Mouse (Mus musculus): ENCODE results near the gene Mas1. TPM values are rescaled to one million over a fixed set of nuclear protein-coding genes. Genes with fewer than 3 reads are reported as not detected.
A peak's percentile ranks its signal among the peaks of the same experiment; 100 is the strongest.

Mas1 gene
- polyA plus RNA-seq, 1 experiment: 34.8 TPM

DNA sequence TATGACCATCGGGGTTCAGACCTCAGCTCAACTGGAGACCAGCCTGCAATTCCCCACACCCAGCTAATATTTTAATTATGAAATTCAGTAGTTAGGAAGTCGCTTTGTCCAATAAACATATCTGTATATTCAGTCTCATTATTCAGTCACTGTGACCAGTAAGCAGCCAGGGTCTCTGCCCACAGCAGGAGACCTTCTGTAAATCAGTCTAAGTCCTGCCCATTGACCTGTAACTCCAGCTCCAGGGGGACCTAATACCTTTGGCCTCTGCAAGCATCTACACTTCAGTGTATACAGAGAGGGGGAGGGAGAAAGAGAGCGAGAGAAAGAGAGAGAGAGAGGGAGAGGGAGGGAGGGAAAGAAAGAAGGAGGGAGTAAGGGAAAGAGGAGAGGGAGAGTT is 33.6 kb downstream of the Mas1 start:
- DNase-seq (ENCODE audit: extremely low spot score in 1 of 2, low spot score in 1 of 2): no peak

DNA sequence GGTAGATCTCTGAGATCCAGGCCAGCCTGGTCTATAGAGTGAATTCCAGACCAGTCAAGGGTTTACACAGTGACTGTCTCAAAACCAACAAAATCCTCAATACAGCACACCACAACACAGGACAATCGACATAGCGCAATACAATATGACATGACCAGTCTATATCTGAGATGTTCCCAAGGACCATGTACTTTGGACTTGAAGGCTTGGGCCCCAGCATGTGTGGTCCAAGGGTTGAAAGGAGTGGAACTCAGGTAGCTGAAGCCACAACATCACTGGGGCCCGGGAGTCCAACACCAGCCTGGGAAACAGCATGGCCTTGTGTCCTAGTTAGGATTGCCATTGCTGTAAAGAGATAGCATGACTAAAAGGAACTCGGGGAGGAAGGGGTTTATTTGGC is 35.3 kb downstream of the Mas1 start:
- DNase-seq (ENCODE audit: extremely low spot score in 1 of 2, low spot score in 1 of 2): no peak

DNA sequence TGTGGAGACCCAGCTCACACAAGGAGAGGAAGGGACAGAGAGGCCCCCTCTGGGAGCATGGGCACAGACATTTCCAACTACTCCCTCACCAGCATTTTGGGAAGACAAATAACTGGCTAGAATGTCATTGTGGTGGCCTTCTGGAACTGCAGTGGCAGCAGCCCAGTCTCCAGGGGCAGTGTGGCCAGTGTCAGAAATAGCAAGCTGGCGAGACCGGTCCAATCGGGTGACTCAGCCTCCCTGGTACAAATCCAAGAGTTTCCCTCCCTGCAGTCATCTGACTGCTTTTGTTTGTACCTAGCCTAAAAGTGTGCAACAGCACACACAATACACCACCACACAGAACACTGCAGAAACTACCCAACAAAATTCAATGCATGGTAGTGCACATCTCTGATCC is 35.7 kb downstream of the Mas1 start:
- no peak for DNase-seq (ENCODE audit: extremely low spot score in 1 of 2, low spot score in 1 of 2)

DNA sequence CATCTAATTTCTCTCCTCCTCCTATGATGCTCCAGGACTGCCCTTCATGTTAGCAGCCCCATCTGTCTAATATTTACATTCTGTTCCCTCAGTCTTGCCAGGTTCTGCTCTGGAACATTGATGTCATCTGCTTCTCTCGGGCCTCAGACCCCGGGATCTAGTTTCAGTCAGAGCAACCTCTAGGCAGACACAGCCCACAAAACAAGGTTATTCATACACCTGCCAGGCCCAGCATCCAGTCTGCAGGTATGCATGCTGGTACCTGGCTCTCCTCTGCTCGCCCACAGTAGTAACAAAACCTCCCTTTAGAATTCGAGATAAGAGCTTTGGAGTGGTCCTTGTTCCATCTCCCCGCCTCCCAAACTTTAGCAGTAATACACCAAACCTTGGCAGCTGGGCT is 37.6 kb downstream of the Mas1 start:
- no peak for DNase-seq (ENCODE audit: extremely low spot score in 1 of 2, low spot score in 1 of 2)

DNA sequence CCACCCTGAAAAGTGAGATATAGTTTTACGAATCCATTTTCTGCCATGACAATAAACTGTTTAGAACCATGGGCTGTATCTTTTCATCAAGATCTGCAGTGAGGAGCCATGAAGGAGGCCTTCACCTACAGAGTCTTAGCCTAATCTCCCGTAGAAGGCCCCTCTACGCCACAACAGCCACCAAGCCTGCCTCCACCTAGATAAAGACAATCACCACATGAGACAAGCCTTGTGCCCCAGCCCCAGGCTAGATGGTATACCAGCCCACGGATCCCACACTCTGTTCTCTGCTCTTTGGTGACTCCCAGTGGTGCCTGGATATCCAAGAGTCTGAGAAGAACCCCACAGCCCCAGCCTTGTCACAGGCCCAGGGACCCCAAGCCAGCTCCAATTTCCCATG is 52.1 kb downstream of the Mas1 start:
- no peak for DNase-seq (ENCODE audit: extremely low spot score in 1 of 2, low spot score in 1 of 2)

DNA sequence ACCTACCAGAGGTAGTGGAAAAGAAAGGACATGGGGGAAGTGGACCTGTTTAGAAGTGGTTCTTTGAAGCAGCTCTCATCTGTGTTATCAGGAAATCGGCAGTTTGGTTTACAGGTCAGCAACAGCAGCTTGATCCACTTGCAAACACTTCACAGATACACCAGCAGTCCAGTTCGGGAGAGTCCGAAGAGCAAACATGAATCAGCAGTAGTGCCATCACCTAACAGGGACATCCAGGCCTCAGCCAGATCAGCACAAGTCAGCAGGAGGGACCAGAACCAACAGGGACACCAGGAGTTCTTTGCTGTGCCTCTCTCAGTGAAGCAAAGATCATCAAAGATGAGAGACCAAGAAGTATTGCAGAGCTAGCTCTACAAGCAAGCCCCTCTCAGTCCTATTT is 53.4 kb downstream of the Mas1 start:
- no peak for DNase-seq (ENCODE audit: extremely low spot score in 1 of 2, low spot score in 1 of 2)

DNA sequence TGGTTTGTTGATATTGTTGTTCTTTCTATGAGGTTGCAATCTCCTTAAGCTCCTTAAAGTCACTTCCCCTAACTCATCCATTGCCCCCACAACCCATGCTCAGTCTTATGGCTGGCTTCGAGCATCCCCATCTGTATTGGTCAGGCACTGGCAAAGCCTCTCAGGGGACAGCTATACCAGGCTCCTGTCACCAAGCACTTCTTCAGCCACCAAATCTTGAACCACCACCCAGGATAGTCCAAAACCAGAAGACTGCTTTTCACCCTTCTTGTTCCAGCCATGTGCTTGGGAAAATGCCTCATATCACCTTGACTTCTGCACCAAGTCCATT is 57.0 kb downstream of the Mas1 start:
- no peak for DNase-seq (ENCODE audit: extremely low spot score in 1 of 2, low spot score in 1 of 2)

DNA sequence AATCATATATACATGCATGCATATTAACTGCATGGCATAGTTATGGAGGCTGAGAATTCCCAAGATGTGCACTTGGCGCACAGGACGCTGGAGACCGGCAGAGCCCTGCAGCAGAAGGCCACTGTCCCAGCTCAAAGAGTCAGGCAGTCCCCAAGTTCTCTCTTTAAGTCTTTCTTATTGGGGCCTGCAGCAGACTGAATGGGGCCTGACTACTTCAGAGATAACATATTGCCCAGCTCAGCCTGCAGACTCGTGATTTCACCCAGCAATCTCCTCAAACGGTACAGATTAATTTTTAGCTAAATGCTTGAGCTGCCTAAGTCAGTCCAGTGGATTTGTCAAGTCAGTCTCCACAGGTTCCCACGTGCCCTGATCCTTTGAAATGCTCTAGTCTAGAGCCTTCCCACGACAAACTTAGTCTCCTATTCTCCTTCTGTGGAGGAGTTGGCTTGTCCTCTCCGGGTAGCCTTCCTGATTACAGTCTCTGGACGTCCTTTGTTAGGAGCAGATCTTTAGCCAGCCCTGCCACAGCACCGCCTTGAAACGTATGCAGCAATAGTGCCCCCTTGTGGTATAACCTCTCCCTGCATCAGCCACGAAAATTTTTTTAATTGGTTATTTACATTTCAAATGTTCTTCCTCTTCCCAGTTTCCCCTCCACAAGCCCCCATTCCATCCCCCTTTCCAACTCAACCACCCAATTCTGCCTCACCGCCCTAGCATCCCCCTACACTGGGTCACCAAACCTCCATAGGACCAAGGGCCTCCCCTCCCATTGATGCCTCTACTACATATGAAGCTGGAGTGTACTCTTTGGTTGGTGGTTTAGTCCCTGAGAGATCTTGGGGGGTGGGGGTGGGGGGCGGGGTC is 57.6 kb downstream of the Mas1 start:
- DNase-seq (ENCODE audit: extremely low spot score in 1 of 2, low spot score in 1 of 2): peak; percentile 26 to 86

DNA sequence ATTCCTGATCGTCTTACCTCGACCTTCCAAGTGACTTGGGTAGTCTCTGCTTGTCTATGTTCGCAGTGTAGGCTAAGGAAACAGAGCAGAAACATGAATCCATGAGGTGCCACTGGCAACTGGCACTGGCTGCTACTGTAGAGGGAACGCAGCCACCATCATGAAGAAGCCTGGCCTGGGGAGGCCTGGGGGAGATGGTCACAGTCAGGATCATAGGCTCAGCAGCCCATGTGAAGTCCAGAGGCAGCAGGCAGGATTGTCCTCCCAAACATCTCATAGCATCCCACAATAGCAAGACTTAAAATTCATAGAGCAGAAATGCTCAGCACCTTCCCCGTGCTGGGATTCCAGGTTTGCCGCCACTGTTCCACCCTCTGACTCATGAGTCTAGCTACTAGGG is 59.1 kb downstream of the Mas1 start:
- no peak for DNase-seq (ENCODE audit: extremely low spot score in 1 of 2, low spot score in 1 of 2)

DNA sequence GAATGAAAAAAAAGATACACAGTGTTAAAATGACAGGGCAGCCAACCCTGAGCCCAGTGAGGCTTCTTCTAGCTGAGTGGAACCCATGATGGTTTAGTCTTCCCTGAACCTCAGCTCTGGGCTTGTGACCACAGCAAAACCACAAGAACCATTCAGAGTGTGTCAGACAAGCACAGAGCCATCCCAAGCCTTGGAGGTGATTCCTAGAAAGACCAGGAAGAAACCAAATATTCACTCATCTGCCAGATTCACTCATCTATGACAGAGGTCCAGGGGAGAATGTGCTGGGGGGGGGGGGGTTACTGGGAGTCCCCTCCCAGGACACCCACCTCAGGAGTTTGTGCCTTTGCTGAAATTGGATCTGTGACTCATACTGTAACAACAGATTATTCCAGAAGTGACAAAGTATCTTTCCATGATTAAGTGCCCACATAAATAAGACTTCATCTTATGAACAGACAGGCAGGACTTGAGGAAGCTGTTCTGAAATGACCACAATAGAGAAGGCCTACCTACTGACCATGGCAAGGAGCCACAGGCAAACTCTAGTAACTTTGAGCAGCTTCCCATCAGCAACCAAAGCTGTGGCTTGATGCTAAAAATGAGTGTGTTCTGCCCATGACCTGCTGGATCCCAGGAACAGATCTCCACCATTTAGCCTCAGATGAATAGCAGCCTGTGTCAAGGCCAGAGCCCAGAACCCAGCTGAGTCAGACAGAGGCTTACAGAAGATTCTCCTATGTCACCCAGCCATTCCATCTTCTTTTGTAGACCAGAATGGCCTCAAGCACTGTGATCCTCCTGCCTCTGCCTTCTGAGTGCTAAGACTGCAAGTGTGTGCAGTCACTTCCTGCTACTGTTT is 63.1 kb downstream of the Mas1 start:
- no peak for DNase-seq (ENCODE audit: extremely low spot score in 1 of 2, low spot score in 1 of 2)

DNA sequence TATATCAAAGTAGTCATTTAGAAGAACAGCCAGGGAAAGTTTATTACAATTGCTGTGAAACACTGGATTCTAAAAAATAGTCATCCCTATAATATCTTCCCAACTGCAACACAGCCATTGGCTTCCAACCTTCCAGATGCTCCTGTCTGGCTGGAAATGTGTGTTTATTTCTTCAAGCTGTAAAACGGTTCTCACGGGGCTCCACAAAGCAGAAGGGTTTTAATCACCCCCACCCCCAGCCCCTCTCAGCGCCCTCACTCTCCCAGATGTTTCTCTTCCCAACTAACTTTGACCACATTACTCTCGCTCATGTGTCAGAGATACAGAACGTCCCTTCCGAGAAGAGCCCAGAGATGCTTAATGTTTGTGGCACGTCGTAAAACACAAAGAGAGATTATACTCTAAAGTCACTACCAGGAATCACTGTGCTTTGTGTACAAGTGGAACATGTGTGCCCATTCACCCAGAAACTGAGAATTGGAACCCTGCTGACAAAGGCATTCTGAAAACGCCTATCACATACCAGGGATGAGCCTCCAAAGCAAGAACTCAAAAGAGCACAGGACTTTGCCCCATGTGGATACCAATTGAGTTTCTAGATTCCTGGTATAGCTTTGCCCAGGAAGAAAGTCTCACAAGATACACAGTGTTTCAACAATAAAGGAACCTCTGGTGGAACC is 65.9 kb downstream of the Mas1 start:
- DNase-seq (ENCODE audit: extremely low spot score in 1 of 2, low spot score in 1 of 2): no peak

DNA sequence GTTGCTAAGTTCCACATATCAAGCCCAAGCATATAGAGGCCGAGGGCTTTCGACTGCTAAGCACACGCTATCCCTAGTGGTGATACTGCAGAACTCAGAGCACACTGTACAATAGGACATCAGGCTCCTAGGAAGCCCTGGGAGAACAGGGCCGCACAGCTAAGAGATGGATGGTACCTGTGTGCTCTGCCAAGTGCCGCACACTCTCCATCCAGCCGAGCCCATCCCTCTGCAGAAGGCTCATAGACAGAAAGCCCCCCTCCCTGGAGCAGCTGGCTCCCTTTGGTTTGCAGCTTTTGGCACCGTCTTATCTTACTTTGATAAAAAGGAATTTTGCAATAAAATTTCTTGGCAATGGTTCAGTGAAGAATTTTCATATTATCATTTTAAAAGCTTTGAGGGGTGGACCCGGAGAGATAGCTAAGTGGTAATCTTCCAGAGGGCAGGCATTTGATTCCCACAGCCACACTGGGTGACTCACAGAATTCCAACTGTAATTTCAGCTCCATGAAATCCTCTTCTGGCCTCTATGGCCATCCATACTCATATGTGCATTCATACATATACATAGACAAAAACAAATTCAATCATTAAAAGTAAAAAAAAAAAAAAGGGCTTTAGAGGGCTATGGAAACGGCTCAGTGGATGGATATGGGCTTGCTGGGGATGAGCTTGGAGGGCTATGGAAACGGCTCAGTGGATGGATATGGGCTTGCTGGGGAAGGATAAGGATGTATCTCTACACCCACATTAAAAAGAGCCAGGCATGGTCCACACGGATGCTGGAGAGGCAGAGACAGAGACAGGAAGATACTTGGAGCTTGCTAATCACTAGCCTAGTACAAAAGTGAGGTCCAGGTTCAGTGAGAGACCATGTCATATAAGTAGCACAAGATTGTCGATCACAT is 68.3 kb downstream of the Mas1 start:
- no peak for DNase-seq (ENCODE audit: extremely low spot score in 1 of 2, low spot score in 1 of 2)

DNA sequence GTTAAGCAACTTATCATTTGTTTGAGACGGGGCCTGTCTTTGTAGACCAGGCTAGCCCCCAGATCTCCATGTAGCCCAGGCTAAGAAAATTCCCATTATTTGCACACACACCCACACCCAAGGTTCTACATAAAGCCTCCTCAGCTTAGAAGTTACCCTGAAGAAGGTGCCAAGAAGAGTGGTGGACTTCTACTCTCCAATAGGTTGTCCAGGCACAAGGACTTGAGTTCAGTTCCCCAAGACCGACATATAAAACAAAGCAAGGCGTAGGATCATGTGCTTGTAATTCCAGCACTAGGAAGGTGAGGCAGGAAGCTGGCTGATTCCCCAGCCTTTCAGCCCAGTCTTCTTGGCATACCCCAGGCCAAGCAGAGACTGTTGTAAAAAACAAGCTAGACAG is 69.4 kb downstream of the Mas1 start:
- no peak for DNase-seq (ENCODE audit: extremely low spot score in 1 of 2, low spot score in 1 of 2)

DNA sequence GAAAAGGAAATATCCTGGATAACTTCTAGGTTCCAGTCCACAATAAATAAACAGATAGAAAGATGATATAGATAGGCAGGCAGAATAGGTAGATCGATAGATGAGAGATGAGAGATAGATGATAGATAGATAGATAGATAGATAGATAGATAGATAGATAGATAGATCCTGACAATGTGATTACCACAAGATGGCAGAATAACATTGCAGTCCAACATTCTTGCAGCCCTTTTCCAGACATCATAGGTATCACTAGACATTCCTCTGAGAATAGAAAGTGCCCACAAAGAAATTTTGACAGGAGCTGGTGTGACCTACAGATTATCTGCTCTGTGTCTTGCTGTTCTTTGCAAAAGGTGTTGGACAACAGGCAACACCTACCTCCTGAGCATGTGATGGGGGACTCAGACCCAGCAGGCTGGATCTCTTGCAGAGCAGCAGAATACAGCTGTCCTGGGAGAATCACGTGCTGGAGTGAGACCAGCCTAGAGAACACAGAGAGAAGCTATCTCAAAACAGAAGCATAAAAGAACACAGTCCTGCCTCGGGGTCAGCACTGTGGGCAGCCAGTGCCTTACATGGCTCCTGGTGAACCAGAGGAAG is 70.4 kb downstream of the Mas1 start:
- DNase-seq (ENCODE audit: extremely low spot score in 1 of 2, low spot score in 1 of 2): peak in 1 of 2 experiments; percentile 33

DNA sequence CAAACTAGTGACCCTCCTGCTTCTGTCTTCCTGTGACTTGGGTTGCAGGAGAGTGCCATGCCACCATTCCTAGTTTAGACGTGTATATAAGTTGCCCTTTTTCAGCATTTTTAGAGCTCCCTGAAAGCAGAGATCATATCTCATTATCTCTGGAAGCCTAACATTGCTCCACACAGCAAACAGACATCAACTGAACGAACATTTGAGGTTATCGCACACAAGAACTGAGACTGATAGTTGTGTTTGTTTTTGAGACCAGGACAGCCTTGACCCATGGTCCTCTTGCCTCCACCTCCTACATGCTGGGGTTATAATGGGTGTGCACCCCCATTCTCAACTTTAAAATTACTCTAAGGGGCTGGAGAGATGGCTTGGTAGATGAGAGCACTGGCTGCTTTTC is 71.3 kb downstream of the Mas1 start:
- no peak for DNase-seq (ENCODE audit: extremely low spot score in 1 of 2, low spot score in 1 of 2)

DNA sequence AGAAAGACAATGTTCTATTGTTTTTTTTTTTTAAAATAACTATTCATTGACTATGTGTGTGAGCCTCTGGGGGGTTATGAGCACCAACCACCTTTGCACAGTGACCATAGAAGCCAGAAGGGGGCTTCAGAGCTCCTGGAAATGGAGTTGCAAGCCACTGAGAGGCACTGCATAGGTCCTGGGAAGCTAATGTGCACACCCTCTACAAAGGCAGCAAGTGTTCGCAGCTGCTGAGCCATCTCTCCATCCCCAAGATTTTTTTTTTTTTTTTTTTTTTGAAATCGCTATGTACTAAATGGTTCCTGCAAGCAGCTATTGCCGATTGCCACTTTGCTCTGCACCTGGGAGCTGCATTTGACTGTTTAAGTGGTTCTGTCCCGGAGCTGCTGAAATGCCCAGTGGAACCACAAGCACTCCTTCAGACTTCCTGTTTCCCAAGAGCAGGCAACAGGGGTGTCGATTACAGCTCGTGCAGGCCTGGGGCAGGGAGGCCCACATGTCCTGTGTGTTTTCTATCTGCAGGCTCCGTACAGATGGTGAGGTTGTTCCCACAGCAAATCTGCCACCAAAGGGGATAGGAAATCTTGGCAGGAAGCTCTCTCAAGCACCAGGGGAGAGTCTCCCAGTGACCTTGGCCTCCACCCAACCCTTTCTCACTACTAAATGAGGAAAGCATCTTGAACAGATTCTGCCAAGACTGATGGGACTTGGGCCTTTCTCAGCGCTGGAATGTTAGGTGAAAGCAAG is 74.1 kb downstream of the Mas1 start:
- no peak for DNase-seq (ENCODE audit: extremely low spot score in 1 of 2, low spot score in 1 of 2)

DNA sequence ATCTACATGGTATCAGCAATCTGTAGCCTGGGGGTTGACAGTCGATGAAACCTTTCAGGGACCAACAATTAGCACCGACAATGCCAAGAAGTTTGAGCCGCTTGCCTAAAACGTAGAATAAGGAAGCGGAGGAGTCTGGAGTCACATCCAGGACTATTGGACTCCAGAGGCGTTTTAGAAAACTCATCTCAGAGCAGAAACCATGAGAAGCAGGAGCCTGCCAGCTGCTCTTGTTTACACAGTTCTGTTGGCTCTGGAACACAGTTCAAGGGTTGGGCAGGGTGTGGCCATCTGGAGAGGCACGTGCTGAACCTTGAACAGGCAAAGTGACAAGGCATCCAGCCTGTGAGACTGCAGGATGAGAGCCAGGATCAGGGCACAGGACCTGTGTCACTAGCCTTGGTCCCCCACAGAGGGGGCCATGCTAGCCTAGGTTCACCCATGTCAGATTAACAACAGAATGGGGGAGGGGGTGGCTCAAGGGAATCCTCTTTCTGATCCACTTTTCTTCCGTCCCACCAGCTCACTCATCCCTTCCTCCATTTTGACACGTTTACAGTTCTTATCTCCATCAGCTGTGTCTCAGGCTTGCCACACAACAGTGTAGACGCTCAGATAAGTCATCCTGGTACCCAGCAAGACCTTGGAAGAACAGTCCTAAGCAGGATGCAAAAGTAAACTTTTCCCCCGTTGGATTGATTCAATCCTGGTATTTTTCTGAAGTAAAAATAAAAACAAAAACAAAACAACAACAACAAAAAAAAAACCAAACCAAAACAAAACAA is 75.3 kb downstream of the Mas1 start:
- no peak for DNase-seq (ENCODE audit: extremely low spot score in 1 of 2, low spot score in 1 of 2)

DNA sequence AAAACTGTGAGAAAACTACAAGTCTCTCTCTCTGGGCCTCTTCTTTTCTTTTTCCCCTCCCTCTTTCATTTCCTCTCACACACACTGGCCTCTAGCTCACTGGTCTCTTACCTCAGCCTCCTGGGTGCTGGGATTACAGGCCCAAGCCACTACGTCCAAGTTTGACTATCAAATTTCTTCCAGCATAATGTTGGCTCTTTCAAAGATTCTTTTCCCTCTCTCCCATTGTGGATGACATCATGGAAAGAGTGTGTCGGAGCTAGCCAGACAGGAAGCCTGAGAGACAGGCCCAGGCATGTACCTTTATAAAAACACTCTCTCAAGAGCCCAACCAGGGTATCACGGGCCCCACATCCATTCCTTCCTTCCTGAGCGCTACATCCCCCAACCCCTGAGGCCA is 76.5 kb downstream of the Mas1 start:
- DNase-seq (ENCODE audit: extremely low spot score in 1 of 2, low spot score in 1 of 2): no peak

DNA sequence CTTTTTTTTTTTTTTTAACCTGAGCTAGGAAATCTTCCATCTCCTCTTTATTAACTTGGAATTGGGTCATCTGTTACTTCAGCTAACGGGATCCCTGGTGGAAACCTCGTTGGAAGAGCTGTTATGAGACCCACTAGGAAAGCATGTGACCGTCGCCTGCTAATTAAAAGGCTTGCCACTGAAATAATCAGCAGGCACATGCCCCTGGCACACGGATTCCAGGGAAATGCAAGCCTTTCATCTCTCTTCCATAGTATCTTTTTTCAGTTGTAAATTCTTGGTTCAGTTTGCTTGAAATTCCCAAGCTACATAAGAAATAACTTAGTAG is 76.9 kb downstream of the Mas1 start:
- DNase-seq (ENCODE audit: extremely low spot score in 1 of 2, low spot score in 1 of 2): no peak
